Mouse (Mus musculus): ENCODE data around the gene Aspscr1.
"Not testable (repeated sequence)": the region's sequence is repeated elsewhere in the genome, so short reads cannot be mapped to it uniquely, and the experiment has no call there.

Aspscr1 gene

GRCm38 (mm10) chr11:120641869-120642268, 30.9 kb upstream of the Aspscr1 start:
- no peak for DNase-seq (ENCODE audit: low spot score in 2 of 2)

DNA sequence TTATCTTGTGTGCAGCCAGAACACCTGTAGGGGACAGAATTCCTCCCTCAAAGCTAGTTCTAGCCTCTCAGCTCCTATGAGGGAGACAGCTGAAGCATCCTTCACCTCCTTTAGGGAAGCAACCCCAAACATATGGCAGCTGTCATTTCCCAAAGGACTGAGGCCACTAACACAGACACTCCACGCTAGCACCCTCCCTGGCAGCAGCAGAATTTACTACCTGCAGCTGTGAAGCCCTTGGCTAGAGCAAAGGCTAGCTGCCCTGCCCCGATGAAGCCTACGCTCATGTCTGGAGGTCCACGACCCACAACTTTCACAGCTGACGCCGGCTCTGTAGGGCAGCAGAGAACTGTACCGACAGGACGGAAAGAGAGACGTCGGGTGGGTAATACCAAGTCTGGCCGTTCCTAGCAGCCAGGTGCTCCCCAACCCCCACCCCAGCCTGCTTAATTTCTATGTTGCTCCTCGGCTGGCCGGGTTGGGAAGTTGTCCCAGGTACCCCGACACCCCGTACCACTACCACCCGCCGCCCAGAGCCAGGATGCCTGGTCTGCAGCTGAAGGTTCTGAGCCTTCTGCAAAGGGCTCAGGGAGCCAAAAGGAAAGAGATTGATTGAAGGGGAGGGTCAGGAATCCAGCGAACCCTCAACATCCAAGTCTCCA, 29.7 kb upstream of the Aspscr1 start:
- no peak for DNase-seq (ENCODE audit: low spot score in 2 of 2)

DNA sequence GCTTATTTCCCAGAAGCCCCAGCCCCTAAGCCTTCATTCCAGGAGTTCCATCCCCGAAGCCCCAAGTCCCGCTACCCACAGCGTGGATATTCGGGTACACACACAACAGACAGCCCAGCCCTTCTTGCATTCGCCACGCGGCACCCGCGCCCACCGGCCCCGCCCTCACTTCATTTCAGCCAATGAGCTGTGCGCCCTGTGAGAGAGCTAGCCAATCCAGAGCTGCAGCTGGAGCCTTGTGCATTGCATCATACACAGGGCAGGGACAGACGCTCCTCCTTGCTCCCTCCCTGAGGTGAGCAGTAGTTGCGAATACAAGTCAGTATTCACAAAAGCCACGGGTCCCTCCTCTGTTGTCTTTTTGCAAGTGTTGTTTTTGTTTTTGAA, 29.2 kb upstream of the Aspscr1 start, which contains the start of gene Pycr1:
Pycr1 (minus strand) TSS at position 169 of the 387 bp plus-strand sequence.
- peak; percentile 91 to 94 for DNase-seq (ENCODE audit: low spot score in 2 of 2)

DNA sequence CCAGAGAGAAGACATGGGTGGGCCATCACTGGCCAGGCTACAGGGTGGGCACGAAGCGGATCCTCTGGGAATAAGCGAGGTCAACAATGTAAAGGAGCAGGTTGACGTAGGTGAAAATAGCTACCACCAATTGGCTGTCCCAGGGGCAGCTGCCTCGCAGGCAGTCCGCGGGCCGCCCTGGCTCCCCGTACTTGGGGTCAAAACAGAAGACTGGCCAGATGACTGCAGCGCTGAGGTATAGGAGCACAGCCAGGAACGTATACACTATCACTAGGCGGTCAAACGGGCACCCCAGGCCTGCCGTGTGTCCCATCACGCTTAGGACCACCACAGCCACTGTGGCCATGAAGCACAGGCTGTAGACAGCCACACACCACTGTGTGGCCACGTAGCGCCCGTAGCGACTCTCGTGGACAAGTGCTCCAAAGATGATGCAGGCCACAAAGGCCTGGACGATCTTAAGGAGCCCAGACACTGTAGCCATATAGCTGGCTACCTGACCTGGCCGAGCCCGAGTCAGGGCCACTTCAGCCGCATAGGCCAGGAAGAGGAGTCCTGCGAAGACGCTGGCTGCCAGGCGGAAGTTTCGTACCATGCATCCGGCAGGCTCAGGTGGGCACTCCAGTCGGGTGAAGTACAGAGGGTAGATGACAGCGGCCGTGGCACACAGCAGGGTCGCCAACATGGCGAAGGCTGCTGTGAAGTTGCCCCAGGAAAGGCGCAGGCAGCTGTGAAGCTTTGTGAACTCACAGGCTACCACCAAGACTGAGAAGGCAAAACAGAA, 25.5 kb upstream of the Aspscr1 start:
- peak in 1 of 2 experiments; percentile 22 for DNase-seq (ENCODE audit: low spot score in 2 of 2)

DNA sequence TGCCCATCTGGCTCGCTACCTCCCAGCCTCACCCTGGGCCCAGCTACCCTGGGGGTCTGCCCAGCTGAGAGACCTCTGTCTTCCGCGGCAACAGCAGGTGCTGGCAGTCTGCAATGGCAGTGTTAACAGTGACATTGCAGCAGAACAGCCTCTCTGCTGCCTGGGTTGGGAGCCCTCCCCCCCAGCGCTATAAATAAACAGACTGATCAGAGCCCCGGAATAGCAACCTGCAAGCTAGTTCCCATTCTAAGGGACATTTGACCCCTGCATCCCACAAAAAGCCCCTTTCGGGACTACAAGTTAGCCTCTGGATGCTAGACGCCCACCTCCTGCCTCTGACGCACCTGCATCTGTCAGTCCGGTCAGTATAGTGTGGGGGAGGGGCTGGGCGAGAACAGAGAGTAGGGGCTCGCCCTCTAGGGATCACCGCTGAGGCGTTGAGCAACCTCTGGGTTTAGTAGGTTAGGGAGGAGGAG, 24.7 kb upstream of the Aspscr1 start, which contains the start of gene Myadml2:
Myadml2 (minus strand) TSS at position 158 of the 476 bp plus-strand sequence.
- DNase-seq (ENCODE audit: low spot score in 2 of 2) = peak; percentile 23 to 49

DNA sequence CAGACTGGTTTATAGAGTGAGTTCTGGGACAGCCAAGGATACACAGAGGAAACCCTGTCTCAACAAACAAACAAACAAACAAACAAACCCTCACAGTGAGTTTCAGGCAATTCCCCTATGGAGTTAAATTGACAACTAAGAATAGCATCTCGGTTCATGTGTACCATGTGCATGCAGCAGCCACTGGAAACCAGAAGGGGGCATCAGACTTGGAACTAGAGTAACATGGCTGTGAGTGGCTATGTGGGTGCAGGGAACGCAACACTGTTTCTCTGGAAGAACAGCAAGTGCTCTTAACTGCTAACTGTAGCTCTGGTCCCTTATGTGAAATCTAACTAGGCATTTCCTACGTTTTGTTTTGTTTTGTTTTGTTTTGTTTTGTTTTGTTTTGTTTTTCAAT, 20.9 kb upstream of the Aspscr1 start:
- peak in 1 of 2 experiments; percentile 13 for DNase-seq (ENCODE audit: low spot score in 2 of 2)

GRCm38 (mm10) chr11:120654741-120655140, 18.0 kb upstream of the Aspscr1 start:
- DNase-seq (ENCODE audit: low spot score in 2 of 2) = no peak

DNA sequence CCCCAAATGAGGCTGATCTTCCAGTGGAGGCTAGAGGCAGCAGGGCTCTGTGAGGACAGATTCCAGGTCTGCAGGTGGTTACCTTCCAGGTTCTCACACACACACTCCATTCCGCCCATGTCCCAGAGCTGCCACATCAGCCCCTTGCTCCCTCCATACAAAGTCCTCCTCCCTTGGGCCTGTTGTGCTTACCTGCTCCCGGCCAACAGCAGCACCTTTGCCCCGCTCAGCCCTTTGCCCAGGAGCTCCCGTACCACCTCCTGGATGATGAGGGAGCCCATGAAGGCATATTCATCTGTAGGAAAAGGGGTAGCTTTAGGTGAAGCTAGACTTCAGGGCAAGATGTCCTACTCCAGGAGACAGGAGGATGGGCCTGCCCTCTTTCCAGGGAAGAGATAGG, 15.5 kb upstream of the Aspscr1 start:
- peak in 1 of 2 experiments; percentile 12 for DNase-seq (ENCODE audit: low spot score in 2 of 2)

GRCm38 (mm10) chr11:120658876-120659410, 13.8 kb upstream of the Aspscr1 start:
- peak; percentile 69 to 86 for DNase-seq (ENCODE audit: low spot score in 2 of 2)

DNA sequence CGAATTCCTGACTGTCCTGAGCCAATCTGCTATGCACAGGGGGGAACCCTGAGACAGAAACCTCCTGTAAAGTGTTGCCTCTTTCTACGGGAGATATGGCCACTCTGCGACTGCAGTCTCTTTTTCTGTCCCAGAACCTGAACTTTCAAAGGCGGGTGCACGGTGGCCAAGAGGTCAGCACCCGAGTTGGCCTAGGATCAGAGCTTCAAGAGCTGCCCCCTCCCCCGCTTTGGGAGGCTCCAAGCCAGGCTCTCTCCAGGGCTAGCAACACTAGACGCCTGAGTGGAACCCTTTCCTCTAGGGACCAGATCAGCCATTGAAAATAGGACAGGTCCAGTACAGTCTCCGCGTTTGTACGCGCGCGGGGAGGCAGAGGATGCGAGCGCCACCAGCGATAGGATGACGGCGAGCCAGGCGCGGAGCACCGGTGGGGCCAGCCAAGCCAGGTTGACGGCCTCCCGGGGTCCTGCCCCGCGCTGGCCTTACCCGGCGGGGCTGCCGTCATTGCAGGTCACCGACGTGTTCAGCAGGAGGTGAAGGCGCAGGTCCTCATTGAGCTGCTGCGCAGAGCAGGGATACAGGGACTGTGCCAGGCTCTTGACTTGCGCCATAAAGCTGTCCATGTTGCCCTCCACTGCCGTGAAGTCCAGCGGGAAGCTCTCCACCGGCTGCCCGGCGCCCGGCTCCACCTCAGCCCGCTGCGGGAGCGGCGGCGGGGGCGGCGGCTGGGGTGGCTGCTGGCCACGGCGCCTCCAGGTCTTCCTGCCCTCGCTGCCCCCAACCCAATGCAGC, 13.1 kb upstream of the Aspscr1 start:
- peak in 1 of 2 experiments; percentile 28 for DNase-seq (ENCODE audit: low spot score in 2 of 2)

DNA sequence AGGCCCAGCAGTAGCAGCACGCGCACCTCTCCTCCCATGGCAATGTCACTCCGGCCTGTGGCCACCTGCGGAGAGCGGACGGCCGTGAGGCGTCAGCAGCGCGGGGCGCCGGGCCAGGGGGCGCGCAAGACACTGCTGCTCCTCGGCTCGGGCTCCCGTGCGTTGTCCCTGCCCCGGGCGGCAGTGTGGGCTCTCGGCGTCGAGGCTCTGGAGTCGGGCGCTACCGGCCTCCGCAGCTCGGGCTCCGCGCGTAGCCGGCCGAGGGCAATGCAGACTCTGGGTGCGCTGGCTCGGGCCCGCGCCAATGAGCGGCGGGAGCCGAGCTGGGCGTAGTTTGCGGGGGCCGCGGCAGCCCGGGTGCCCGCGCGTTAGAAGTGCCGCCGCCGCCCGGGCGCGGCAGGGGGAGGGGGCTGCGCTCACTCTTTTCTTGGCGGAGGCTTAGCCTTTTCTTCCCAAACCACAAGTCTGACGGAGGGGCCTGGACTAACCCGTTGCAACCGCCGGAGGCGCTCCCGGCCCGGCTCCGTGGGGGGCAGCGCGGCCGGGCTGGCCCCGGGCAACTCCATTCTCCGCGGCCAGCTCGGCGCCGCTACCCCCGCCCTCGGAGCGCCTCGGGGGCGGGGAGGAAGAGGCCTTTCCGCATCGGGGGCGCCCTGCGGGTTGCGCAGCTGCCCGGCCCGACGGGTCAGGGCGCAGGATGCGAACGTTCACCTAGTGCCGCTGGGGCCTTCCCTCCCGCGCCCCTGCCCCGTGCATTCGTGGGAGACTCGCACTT, 12.3 kb upstream of the Aspscr1 start:
- DNase-seq (ENCODE audit: low spot score in 2 of 2) = peak in 1 of 2 experiments; percentile 41

- DNase-seq (ENCODE audit: low spot score in 2 of 2) = no peak
Observed at GRCm38 (mm10) chr11:120661076-120661460, 11.7 kb upstream of the Aspscr1 start, which contains the start of gene Notum. Gene Notum (minus strand): TSS chr11:120661175.

DNA sequence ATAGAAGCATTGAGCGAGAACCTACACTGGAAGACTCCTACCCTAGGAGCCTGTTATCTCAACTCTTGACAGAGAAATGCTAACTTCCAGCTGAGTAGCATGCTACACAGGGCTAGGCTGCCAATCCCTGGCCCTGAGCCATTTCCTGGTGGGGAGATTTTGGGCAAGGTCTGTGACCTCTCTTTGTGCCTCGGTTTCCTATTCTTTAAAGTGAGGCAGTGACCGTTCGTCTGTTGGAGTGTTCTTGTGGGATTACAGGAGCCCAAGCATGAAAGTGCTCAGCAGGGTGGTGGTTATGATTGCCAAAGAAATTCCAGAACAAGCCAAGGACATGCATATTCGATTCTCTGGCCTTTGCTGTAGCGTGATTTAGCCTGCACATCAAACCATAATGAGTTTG, 10.0 kb upstream of the Aspscr1 start:
- DNase-seq (ENCODE audit: low spot score in 2 of 2) = no peak

GRCm38 (mm10) chr11:120663714-120664113, 9.1 kb upstream of the Aspscr1 start:
- no peak for DNase-seq (ENCODE audit: low spot score in 2 of 2)

DNA sequence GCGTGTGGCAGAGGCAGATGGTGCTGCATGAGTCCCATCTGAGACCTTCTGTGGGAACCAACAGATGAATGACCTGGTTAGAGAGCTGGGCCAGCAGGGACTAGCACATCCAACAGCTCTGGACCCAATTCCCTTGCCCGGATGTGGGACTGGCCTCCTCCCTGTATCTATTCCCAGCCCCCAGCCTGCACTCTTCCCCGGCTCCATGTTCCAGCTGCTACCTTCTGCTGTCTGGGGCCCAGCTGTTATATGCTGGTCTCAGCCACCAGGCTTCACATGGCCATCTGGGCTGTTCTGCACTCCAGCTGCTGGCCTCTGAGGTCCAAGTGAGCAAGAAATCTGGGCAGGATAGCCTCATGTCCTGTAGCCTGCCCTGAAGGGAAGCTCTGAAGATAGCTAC, 7.4 kb upstream of the Aspscr1 start:
- no peak for DNase-seq (ENCODE audit: low spot score in 2 of 2)

DNA sequence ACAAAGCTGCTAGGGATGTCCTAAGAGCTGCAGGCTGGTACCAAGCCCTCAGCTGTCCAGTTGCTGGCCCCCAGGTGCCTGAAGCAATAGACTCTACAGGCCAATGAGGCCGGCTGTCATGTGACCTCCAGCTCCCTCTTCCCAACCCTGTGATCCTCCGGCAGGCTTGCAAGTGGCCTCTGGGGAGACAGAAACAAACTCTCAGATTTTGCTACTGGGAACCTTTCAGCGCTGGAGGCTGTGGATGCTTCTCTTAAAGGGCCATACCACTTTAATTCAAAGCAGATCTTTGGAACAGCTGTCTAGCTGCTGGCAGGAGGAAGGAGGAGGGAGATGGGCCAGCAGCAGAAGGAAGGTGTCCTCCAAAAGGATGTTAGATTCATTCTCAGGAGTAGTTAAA, 6.2 kb upstream of the Aspscr1 start:
- no peak for DNase-seq (ENCODE audit: low spot score in 2 of 2)

DNA sequence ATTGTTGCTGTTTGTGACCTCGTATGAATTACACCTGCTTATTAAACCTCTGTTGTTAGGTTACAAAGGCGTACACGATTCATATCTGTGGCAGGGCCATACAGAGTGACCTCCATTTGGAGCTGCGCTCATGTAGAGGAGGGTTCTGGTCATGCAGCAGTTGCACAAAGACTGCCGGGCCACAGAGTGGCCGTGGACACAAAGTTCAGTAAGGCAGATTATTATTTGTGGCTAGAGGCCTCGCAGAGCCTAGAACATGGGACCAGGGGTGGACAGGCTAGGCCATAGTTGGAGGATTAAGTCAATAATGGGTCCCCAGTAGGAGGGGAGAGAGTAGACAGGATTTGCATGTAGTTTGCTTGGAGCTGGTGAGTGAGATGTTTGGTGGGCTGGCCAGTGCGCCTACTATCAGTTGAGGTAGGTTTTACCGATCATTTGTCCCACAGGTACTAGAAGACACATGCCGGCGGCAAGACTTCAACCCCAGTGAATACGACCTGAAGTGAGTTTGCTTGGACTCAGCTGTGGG, 885 bp downstream of the Aspscr1 start:
- DNase-seq (ENCODE audit: low spot score in 2 of 2) = peak in 1 of 2 experiments; percentile 38

GRCm38 (mm10) chr11:120675875-120676274, 3.1 kb downstream of the Aspscr1 start:
- not testable (repeated sequence) for DNase-seq (ENCODE audit: low spot score in 2 of 2)

DNA sequence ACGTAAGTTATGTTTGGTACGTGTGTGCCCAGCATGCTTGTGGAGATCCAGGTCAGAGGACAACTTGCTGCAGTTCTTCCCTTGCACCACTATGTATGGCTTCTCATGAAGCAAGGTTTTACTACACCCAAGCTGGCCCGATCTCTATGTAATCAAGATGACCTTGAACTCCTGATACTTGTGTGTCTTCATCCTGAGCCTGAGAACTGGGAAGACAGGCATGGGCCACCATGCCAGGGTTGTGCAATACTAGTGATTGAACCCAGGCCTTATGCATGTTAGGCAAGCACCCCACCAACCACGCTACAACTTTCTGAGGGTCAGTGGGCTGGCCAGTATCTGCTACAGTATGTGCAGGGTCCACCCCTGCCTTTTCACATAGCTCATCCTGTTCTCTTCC, 4.2 kb downstream of the Aspscr1 start:
- DNase-seq (ENCODE audit: low spot score in 2 of 2) = no peak

DNA sequence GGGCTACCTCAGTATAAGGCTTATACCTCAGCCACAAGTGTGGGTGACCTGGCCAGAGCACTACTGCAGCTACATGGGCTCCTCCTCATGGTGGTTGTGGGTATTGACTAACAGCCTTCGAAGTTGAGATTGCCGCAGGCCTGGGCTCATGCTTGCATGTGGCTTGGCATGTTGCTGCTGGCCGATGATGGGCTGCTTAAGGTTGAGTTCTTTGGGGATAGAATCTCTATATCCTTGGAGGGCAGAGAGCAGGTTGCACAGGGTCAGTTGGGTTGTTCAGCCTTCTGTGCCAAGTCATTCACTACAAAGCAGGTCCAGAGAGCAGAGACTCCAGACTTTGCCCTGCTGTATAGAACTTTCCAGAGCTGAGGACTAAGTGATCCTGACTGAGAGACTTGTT, 7.1 kb downstream of the Aspscr1 start:
- peak in 1 of 2 experiments; percentile 61 for DNase-seq (ENCODE audit: low spot score in 2 of 2)

- no peak for DNase-seq (ENCODE audit: low spot score in 2 of 2)
Observed at GRCm38 (mm10) chr11:120682683-120683082, 9.9 kb downstream of the Aspscr1 start.
